Mouse (Mus musculus) neural tube, embryonic 11.5 days (tissue): ENCODE measurements at regions not wholly inside any gene's neighbourhood (a gene's known extent, or its start where the extent isn't known, plus 50 kb on each side); places are given as distances from the start of the nearest gene placed in this dataset.

Source experiments
- ATAC-seq: fragments of 200-750 bp; cut with Nextera tagmentation; 2 replicates; pipeline ENCODE4 v1.8.0; 2017; ENCODE audit warnings: moderate number of reproducible peaks, mild to moderate bottlenecking, moderate TSS enrichment, moderate library complexity; ENCODE audit not compliant: insufficient read depth, low FRiP score, low TSS enrichment
- DNase-seq: peaks from one replicate; pipeline ENCODE4 v3.0.0-alpha.2; 2015; ENCODE audit warnings: low spot score
- H3K27ac ChIP-seq: fragments of 300-500 bp; sonication (generic); 2 replicates; pipeline ENCODE4 v1.5.1; 2014; ENCODE audit warnings: low read depth, mild to moderate bottlenecking, low read length
- H3K27me3 ChIP-seq: fragments of 300-500 bp; sonication (generic); 2 replicates; pipeline ENCODE4 v1.6.1; 2014; ENCODE audit warnings: mild to moderate bottlenecking, low read length, mixed read lengths; ENCODE audit not compliant: control insufficient read depth, insufficient read depth
- H3K36me3 ChIP-seq: fragments of 300-500 bp; sonication (generic); 2 replicates; pipeline ENCODE4 v1.6.1; 2014; ENCODE audit warnings: mild to moderate bottlenecking, low read length, moderate library complexity, mixed read lengths; ENCODE audit not compliant: control insufficient read depth, insufficient read depth
- H3K4me1 ChIP-seq: fragments of 300-500 bp; sonication (generic); 2 replicates; pipeline ENCODE4 v1.6.1; 2014; ENCODE audit warnings: low read length, mixed read lengths; ENCODE audit not compliant: control insufficient read depth, insufficient read depth
- H3K4me2 ChIP-seq: fragments of 300-500 bp; sonication (generic); 2 replicates; pipeline ENCODE4 v1.6.1; 2014; ENCODE audit warnings: low read depth, mild to moderate bottlenecking, moderate library complexity
- H3K4me3 ChIP-seq: fragments of 300-500 bp; sonication (generic); 2 replicates; pipeline ENCODE4 v1.5.1; 2014; ENCODE audit warnings: low read depth, low read length
- H3K9ac ChIP-seq: fragments of 300-500 bp; sonication (generic); 2 replicates; pipeline ENCODE4 v1.6.1; 2014; ENCODE audit warnings: mild to moderate bottlenecking, low read length
- H3K9me3 ChIP-seq: fragments of 300-500 bp; sonication (generic); 2 replicates; pipeline ENCODE4 v1.6.1; 2016; ENCODE audit warnings: low read length; ENCODE audit not compliant: control insufficient read depth
- WGBS: fragments of 180-500 bp; shearing (Covaris S2); extraction: QIAGEN DNeasy Blood & Tissue Kit; methylation state at CpG from one replicate; pipeline ENCODE4 v1.1.7; 2014; 5-methylcytosine and 5-hydroxymethylcytosine counted together

DNA sequence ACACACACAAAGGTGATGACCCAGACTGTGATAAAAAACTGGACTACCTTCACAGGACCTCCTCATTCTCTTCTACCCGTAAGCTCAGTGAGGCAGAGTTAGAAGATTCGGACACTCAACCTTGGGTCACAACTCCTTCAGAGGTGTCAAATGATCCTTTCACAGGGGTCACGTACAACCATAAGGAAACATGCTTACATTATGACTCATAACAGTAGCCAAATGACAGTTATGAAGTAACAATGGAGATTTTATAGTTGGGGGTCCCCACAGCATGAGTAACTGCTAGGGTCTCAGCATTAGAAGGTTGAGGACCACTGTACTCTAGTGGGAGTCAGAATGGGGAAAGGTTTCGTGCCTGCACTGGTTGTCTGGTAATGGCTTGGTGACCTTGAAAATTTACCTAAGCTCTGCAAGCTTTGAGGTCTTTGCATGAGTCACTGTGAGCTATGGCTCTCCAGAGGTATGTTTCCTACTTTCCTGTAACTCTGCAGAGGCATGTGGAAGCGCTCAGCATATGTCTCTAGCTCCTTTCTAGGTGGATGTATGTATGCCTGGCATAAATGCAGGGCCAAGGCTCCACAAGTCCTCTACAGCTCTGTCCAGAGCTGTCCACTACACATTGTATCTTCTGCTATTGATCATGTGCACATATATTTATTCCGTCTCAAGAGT is 158.6 kb downstream of the Rap2a start:
- Histone ChIP-seq H3K4me3 (no peak overlapping the region), H3K4me1 (no peaks in the 10 kb centered on the region), H3K4me2 (no peak overlapping the region), H3K9me3 (no peaks in the 10 kb centered on the region), H3K27me3 (no peaks in the 10 kb centered on the region), H3K36me3 (no peaks in the 10 kb centered on the region), H3K9ac (no peak overlapping the region), H3K27ac (no peak overlapping the region)
- 92% methylated on average over 6 of the region's 6 CpGs for WGBS
- ATAC-seq (no peak), DNase-seq (no peak)

DNA sequence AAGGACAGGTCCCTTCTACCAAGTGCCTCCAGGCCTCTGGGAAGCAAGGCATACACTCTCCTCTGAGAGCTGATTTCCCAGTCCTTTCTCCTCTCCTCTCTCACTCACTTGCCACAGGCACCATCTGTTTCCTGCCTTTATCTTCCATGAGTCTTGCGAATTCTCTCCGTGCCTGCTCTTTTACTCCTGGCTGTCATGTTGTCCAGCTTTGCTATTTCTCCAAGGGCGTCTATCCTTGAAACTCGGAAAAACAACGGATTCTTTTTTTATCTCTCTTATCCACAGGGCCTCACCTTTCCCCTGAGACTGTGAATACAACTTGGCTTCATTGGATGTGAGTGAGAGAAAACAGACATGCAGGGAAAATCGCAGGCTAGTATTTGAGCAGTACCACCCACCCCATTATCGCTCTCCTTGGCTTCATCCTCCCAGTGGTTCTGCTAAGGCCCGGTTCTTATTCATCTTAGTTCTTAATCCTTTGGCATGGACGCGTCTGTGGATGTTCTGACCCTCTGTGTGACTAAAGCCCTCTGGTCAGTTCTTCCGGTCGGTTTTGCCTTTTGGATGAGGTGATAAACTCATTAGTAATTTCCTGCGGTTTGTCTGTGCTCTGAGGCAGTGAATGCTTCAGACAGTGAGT is 159.4 kb downstream of the Rap2a start:
- H3K36me3 ChIP-seq: no peaks in the 10 kb centered on the region
- no peaks in the 10 kb centered on the region for H3K27me3 ChIP-seq
- H3K9me3 ChIP-seq: no peaks in the 10 kb centered on the region
- H3K4me2 ChIP-seq: no peak overlapping the region
- WGBS: 75% methylated on average over 13 of the region's 13 CpGs
- no peak overlapping the region for H3K27ac ChIP-seq
- no peak for ATAC-seq
- DNase-seq: no peak
- H3K9ac ChIP-seq: no peak overlapping the region
- H3K4me3 ChIP-seq: no peak overlapping the region
- H3K4me1 ChIP-seq: no peaks in the 10 kb centered on the region

DNA sequence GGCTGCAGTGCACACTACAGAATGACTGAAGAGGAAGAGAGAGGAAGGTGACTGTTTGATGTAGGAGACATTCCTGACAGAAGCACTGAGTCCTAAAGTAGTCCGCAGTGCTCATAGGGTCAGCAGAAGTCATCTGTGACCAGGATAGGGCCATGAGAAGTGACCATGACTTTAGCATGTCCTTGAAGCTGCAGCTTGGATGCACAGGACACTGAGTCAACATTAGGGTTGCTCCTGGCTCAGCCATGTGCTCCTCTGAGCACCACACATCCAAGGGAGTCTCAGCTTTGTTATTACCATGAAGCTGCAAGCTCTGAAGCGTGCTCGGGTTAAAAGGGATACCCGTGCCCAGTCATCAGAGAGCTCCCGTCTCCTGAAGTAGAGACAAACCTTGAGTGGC is 164.3 kb downstream of the Rap2a start:
- H3K4me1 ChIP-seq: no peaks in the 10 kb centered on the region
- H3K27ac ChIP-seq: no peak overlapping the region
- ATAC-seq (no peak), DNase-seq (no peak)
- no peaks in the 10 kb centered on the region for H3K9me3 ChIP-seq
- no peak overlapping the region for H3K4me2 ChIP-seq
- no peaks in the 10 kb centered on the region for H3K27me3 ChIP-seq
- 93% methylated on average over 5 of the region's 5 CpGs for WGBS
- H3K36me3 ChIP-seq: no peaks in the 10 kb centered on the region
- no peak overlapping the region for H3K4me3 ChIP-seq
- no peak overlapping the region for H3K9ac ChIP-seq

DNA sequence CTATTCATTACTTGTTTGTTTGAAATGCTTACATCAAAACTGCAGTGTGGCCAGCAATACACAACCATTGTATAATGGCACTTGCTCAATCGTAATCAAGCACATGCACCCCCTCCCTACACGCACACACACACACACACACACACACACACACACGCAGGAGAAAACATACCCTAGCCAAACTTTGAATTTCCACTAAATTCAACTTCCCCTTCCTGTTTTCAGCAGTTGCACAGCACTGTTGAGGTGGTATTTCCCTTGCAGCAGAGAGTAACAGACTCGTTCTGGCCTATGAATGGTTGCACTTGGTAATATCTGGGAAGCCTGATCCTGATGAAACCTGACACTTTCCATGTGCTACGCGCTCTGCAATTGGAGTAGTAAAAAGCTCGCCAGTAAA is 173.8 kb downstream of the Rap2a start:
- DNase-seq: no peak
- H3K4me1 ChIP-seq: no peaks in the 10 kb centered on the region
- H3K27me3 ChIP-seq: no peaks in the 10 kb centered on the region
- no peaks in the 10 kb centered on the region for H3K36me3 ChIP-seq
- ATAC-seq: no peak
- H3K4me2 ChIP-seq: no peak overlapping the region
- H3K4me3 ChIP-seq: no peak overlapping the region
- H3K9ac ChIP-seq: no peak overlapping the region
- no peaks in the 10 kb centered on the region for H3K9me3 ChIP-seq
- 89% methylated on average over 7 of the region's 7 CpGs for WGBS
- no peak overlapping the region for H3K27ac ChIP-seq

DNA sequence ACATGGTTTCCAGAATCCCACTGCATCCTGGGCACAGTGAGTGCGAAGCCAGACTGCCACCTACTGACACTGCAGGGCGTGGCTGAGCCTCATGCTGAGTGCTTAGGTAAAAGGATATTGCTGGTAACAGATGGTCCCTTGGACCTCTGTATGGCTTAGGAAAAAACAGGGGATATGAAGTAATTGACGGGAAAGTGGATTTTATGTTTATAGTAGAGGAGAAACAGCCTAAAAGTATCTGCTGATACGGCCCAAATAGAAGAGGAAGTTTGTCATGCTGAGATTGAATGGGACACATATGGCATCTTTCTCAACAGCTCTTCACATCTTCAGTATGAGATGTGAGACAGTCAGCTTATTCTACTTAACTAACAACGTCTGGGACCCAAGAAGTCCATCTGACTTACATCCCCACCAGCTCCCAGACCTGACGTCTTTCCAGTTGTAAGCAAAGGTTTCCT is 182.1 kb downstream of the Rap2a start:
- Histone ChIP-seq H3K9ac (no peak overlapping the region), H3K36me3 (no peaks in the 10 kb centered on the region), H3K4me3 (no peak overlapping the region), H3K27ac (no peak overlapping the region), H3K9me3 (no peaks in the 10 kb centered on the region), H3K4me1 (no peaks in the 10 kb centered on the region), H3K4me2 (no peak overlapping the region), H3K27me3 (no peaks in the 10 kb centered on the region)
- 64% methylated on average over 6 of the region's 6 CpGs for WGBS
- no peak for ATAC-seq
- no peak for DNase-seq

DNA sequence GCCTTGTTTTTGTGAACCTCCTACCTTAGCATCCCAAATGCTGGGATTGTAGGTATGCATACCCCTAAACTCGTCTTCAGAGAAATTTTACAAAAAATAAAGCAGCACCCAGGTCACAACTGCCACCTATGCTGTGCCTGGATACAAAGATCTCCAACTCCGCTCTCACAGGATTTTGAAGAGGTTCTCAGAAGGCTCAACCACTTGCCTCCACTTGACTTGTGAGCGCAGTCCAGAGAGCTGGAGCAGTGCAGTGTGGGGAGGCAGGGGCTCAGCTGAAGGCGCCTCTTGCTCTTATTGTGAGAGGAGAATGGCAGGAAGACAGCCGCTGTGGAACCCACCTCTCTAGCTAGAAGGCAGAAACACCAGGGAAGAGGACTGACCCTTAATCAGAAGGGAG is 182.9 kb downstream of the Rap2a start:
- Histone ChIP-seq H3K4me1 (no peaks in the 10 kb centered on the region), H3K27ac (no peak overlapping the region), H3K27me3 (no peaks in the 10 kb centered on the region), H3K36me3 (no peaks in the 10 kb centered on the region), H3K9me3 (no peaks in the 10 kb centered on the region), H3K9ac (no peak overlapping the region), H3K4me3 (no peak overlapping the region), H3K4me2 (no peak overlapping the region)
- DNase-seq: no peak
- no peak for ATAC-seq
- 81% methylated on average over 5 of the region's 5 CpGs for WGBS

DNA sequence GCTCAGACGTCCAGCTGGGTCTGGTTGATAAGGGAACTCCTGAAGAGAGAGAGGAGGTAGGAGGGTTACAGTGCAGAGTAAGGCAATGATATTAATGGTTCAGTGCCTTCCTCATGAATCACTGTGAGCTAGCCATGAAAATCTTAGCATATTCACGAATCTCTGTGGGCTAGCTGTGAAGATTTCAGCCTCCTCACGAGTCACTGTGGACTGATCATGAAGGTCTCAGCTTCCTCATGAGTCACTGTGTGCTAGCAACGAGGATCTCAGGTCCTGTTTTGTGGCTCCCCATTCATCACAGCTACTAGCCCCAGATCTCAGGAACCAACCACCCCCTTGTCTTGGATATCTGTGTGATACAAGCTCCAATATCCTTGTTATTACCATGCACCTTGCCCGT is 191.4 kb downstream of the Rap2a start:
- Histone ChIP-seq H3K36me3 (no peaks in the 10 kb centered on the region), H3K4me2 (no peak overlapping the region), H3K4me1 (no peaks in the 10 kb centered on the region), H3K4me3 (no peak overlapping the region), H3K9ac (no peak overlapping the region), H3K27me3 (no peaks in the 10 kb centered on the region), H3K9me3 (no peaks in the 10 kb centered on the region), H3K27ac (no peak overlapping the region)
- ATAC-seq (no peak), DNase-seq (no peak)
- 75% methylated on average over 5 of the region's 5 CpGs for WGBS

DNA sequence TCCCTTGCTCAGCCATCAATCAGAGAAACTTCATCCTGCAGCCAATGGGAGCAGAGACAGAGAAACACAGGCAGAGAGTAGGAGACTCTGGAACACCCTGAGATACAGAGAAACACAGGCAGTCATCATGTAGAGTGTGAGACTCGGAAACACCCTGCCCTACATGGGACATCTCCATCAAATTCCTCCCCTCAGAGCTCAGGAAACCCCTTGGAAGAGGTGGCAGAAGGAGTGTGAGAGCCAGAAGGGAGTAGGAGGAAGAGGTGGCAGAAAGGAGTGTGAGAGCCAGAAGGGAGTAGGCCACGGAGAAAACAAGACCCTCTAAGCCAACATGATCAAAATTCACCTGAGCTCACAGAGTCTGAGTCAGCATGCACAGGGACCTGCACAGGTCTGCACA is 197.5 kb downstream of the Rap2a start:
- WGBS: 79% methylated on average over 2 of the region's 2 CpGs
- no peak overlapping the region for H3K27ac ChIP-seq
- no peak overlapping the region for H3K4me3 ChIP-seq
- H3K4me2 ChIP-seq: no peak overlapping the region
- no peak for ATAC-seq
- no peaks in the 10 kb centered on the region for H3K27me3 ChIP-seq
- no peaks in the 10 kb centered on the region for H3K36me3 ChIP-seq
- H3K4me1 ChIP-seq: no peaks in the 10 kb centered on the region
- no peaks in the 10 kb centered on the region for H3K9me3 ChIP-seq
- DNase-seq: no peak
- H3K9ac ChIP-seq: no peak overlapping the region

DNA sequence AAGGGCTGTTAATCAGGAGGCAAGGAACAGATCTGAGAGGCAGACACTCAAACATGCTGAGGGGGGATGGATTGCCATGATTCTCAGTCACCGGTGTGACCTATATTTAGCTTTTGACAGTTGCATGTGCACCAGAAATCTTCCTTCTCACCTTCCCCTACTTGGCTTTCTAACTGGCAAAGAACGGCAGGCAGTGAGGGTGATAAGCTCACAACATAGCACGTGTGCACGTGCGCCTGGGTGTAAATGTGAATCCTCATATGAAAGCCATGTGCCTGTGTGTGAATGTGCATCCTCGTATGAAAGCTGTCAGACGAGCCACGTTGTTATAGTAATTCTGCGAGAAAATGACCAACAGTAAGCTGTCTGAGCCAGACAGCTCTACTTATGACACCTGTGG is 200.3 kb downstream of the Rap2a start:
- no peaks in the 10 kb centered on the region for H3K9me3 ChIP-seq
- no peaks in the 10 kb centered on the region for H3K36me3 ChIP-seq
- H3K4me3 ChIP-seq: no peak overlapping the region
- ATAC-seq (no peak), DNase-seq (no peak)
- no peaks in the 10 kb centered on the region for H3K27me3 ChIP-seq
- no peak overlapping the region for H3K27ac ChIP-seq
- no peak overlapping the region for H3K4me2 ChIP-seq
- H3K9ac ChIP-seq: no peak overlapping the region
- H3K4me1 ChIP-seq: no peaks in the 10 kb centered on the region
- 87% methylated on average over 9 of the region's 9 CpGs for WGBS
